Mouse (Mus musculus) MEL (cell line): ENCODE data around the gene Gtf2i. TPM values are rescaled to one million over a fixed set of nuclear protein-coding genes. Genes with fewer than 3 reads are reported as not detected.

Experiments used
- DNase-seq: peaks from one replicate; pipeline ENCODE4 v3.0.0; 2011; ENCODE audit warnings: low read depth, low spot score
- H3K27ac ChIP-seq: 2 replicates; pipeline ENCODE4 v1.5.1; 2012; ENCODE audit warnings: low read depth, mild to moderate bottlenecking, control low read depth, low read length, moderate library complexity; ENCODE audit not compliant: control insufficient read depth
- H3K27me3 ChIP-seq, 2 experiments: fragments of 150-350 bp in 1 of 2; sonication (generic) in 1 of 2; 2 replicates each; pipeline ENCODE4 v1.6.1; 2012; ENCODE audit warnings: low read length in 2 of 2, mild to moderate bottlenecking in 2 of 2, improper control_type of control experiment in 1 of 2, moderate library complexity in 1 of 2; ENCODE audit not compliant: insufficient read depth in 2 of 2, control insufficient read depth in 1 of 2
- H3K36me3 ChIP-seq, 2 experiments: 2 replicates each; pipeline ENCODE4 v1.6.1; 2012 to 2014; ENCODE audit warnings: low read length in 2 of 2, improper control_type of control experiment in 1 of 2, inconsistent platforms in 1 of 2, mild to moderate bottlenecking in 1 of 2; ENCODE audit not compliant: insufficient read depth in 2 of 2, control insufficient read depth in 1 of 2
- H3K4me1 ChIP-seq, 2 experiments: fragments of 150-350 bp in 1 of 2; sonication (generic) in 1 of 2; 2 replicates each; pipeline ENCODE4 v1.6.1; 2012; ENCODE audit warnings: low read length in 2 of 2, improper control_type of control experiment in 1 of 2, mild to moderate bottlenecking in 1 of 2; ENCODE audit not compliant: insufficient read depth in 2 of 2, control insufficient read depth in 1 of 2
- H3K4me3 ChIP-seq, 2 experiments: fragments of 150-350 bp in 1 of 2; sonication (generic) in 1 of 2; 2 replicates each; pipeline ENCODE4 v1.5.1; 2012; ENCODE audit warnings: low read depth in 2 of 2, low read length in 2 of 2, mild to moderate bottlenecking in 2 of 2, moderate library complexity in 2 of 2, control low read depth in 1 of 2, improper control_type of control experiment in 1 of 2; ENCODE audit not compliant: control insufficient read depth in 1 of 2, insufficient read depth in 1 of 2
- H3K79me2 ChIP-seq: 2 replicates; pipeline ENCODE4 v1.6.1; 2012; ENCODE audit warnings: mild to moderate bottlenecking, low read length, moderate library complexity; ENCODE audit not compliant: control insufficient read depth, poor library complexity, insufficient read depth
- H3K9ac ChIP-seq: 2 replicates; pipeline ENCODE4 v1.6.1; 2012; ENCODE audit warnings: low read depth, mild to moderate bottlenecking, control low read depth, low read length, moderate library complexity; ENCODE audit not compliant: control insufficient read depth, poor library complexity, severe bottlenecking
- H3K9me3 ChIP-seq: fragments of 150-350 bp; sonication (generic); replicated peaks from 2 replicates; pipeline ENCODE4 v1.6.1; 2012; ENCODE audit warnings: mild to moderate bottlenecking, low read length, improper control_type of control experiment, moderate library complexity; ENCODE audit not compliant: insufficient read depth
- CHD2 ChIP-seq: IDR thresholded peaks from 2 replicates; pipeline ENCODE4 v1.6.1; 2011; ENCODE audit warnings: low read length, improper control_type of control experiment
- CTCF ChIP-seq, 3 experiments: IDR thresholded peaks in 2 of 3; conservative IDR thresholded peaks in 1 of 3; 2 replicates each; pipeline ENCODE4 v1.5.1; 2011 to 2012; ENCODE audit warnings: low read length in 3 of 3, low read depth in 2 of 3, mild to moderate bottlenecking in 2 of 3, improper control_type of control experiment in 1 of 3, inconsistent platforms in 1 of 3, mixed read lengths in 1 of 3, moderate library complexity in 1 of 3; ENCODE audit not compliant: control insufficient read depth in 1 of 3, insufficient read depth in 1 of 3, poor library complexity in 1 of 3, severe bottlenecking in 1 of 3
- E2F4 ChIP-seq: IDR thresholded peaks from 2 replicates; pipeline ENCODE4 v1.6.1; 2011; ENCODE audit warnings: low read depth, low read length, improper control_type of control experiment, borderline replicate concordance
- EP300 ChIP-seq, 2 experiments: IDR thresholded peaks; 2 replicates each; pipeline ENCODE4 v1.6.1; 2011; ENCODE audit warnings: improper control_type of control experiment in 2 of 2, low read length in 2 of 2, low read depth in 1 of 2, mild to moderate bottlenecking in 1 of 2
- ETS1 ChIP-seq: IDR thresholded peaks from 2 replicates; pipeline ENCODE4 v1.6.1; 2012; ENCODE audit warnings: low read depth, mild to moderate bottlenecking, inconsistent platforms, low read length, improper control_type of control experiment, moderate library complexity
- GABPA ChIP-seq: IDR thresholded peaks from 2 replicates; pipeline ENCODE4 v1.6.1; 2012; ENCODE audit warnings: low read depth, mild to moderate bottlenecking, inconsistent platforms, low read length, improper control_type of control experiment, moderate library complexity
- GATA1 ChIP-seq: IDR thresholded peaks from 2 replicates; pipeline ENCODE4 v1.6.1; 2011; ENCODE audit warnings: low read depth, low read length, improper control_type of control experiment
- MAX ChIP-seq: IDR thresholded peaks from 2 replicates; pipeline ENCODE4 v1.6.1; 2011; ENCODE audit warnings: low read length, improper control_type of control experiment
- MAZ ChIP-seq: IDR thresholded peaks from 2 replicates; pipeline ENCODE4 v1.6.1; 2012; ENCODE audit warnings: low read depth, mild to moderate bottlenecking, inconsistent platforms, low read length, improper control_type of control experiment
- POLR2AphosphoS5 ChIP-seq: IDR thresholded peaks from 2 replicates; pipeline ENCODE4 v1.6.1; 2012; ENCODE audit warnings: low read depth, borderline replicate concordance, mild to moderate bottlenecking, inconsistent platforms, low read length, moderate library complexity, mixed read lengths
- RAD21 ChIP-seq: IDR thresholded peaks from 2 replicates; pipeline ENCODE4 v1.6.1; 2011; ENCODE audit warnings: mild to moderate bottlenecking, low read depth, low read length, improper control_type of control experiment
- RCOR1 ChIP-seq: IDR thresholded peaks from 2 replicates; pipeline ENCODE4 v1.6.1; 2012; ENCODE audit warnings: low read depth, mild to moderate bottlenecking, inconsistent platforms, low read length, improper control_type of control experiment
- TBP ChIP-seq: IDR thresholded peaks from 2 replicates; pipeline ENCODE4 v1.8.0; 2011; ENCODE audit warnings: low read depth, low read length, improper control_type of control experiment
- TCF12 ChIP-seq: IDR thresholded peaks from 2 replicates; pipeline ENCODE4 v1.6.1; 2014; ENCODE audit warnings: low read depth, mild to moderate bottlenecking, inconsistent platforms, low read length, improper control_type of control experiment, moderate library complexity
- polyA plus RNA-seq, 2 experiments: library from polyadenylated mRNA; stranded (reverse) in 1 of 2; unstranded in 1 of 2; fragments of >175 nt in 1 of 2; fragments of >200 nt in 1 of 2; gene quantifications; 2 replicates each; pipeline versions ENCODE4 v1.2.1 to v1.2.4; 2012; ENCODE audit warnings: low replicate concordance in 2 of 2, low read depth in 1 of 2; ENCODE audit not compliant: insufficient read length in 2 of 2, insufficient read depth in 1 of 2, missing spikeins in 1 of 2
- total RNA-seq: library from RNA; depleted of rRNA; stranded (reverse); fragments of 300-350 nt; gene quantifications from 2 replicates; pipeline ENCODE4 v1.2.3, GENCODE M21; 2012

Gene Gtf2i
- total and polyA plus RNA-seq, 3 experiments, result 46.7 to 151 (median 128) TPM

GRCm38 (mm10) chr5:134288071-134288470 lies 26.5 kb downstream of the Gtf2i start:
- H3K4me3 ChIP-seq, result no peak overlapping the region
- H3K9me3 ChIP-seq, result no peaks in the 10 kb centered on the region
- H3K4me1 ChIP-seq, result no peaks in the 10 kb centered on the region
- H3K27me3 ChIP-seq, result no peaks in the 10 kb centered on the region
- TF ChIP-seq RCOR1, result no peak
- TF ChIP-seq, all 39 proteins: peak for 0
- Histone ChIP-seq H3K9ac (no peak overlapping the region), H3K27ac (no peak overlapping the region), H3K36me3 (peaks cover 0 to 18% of the 10 kb centered on the region in 2 experiments; a peak in 2 of 4 replicates), H3K79me2 (no peaks in the 10 kb centered on the region)
- no peak for DNase-seq

GRCm38 (mm10) chr5:134284921-134285320 lies 29.6 kb downstream of the Gtf2i start:
- no peak for TF ChIP-seq MAX
- no peak for TF ChIP-seq POLR2AphosphoS5
- no peak for TF ChIP-seq MAZ
- TF ChIP-seq EP300 (IDR thresholded peaks at IDR 0.05; ENCODE audit: low read depth in 1 of 2, low read length in 2 of 2), result no peak
- TF ChIP-seq GATA1, result no peak

GRCm38 (mm10) chr5:134282603-134283002 lies 32.0 kb downstream of the Gtf2i start:
- DNase-seq, result no peak
- no peaks in the 10 kb centered on the region for H3K27me3 ChIP-seq
- H3K9ac ChIP-seq, result no peak overlapping the region
- H3K4me1 ChIP-seq, result no peaks in the 10 kb centered on the region
- no peak overlapping the region for H3K4me3 ChIP-seq
- H3K9me3 ChIP-seq, result no peaks in the 10 kb centered on the region
- H3K79me2 ChIP-seq, result no peaks in the 10 kb centered on the region
- H3K36me3 ChIP-seq, result peaks cover 0 to 16% of the 10 kb centered on the region in 2 experiments; a peak in 2 of 4 replicates
- TF ChIP-seq CHD2 (no peak), TBP (no peak), ETS1 (no peak), CTCF (IDR thresholded peaks at IDR 0.05 in 2 of 3, conservative IDR thresholded peaks at IDR 0.05 in 1 of 3; ENCODE audit: control insufficient read depth in 1 of 3, insufficient read depth in 1 of 3, low read depth in 2 of 3, low read length in 3 of 3, poor library complexity in 1 of 3, severe bottlenecking in 1 of 3) (no peak), GABPA (no peak), E2F4 (no peak), RAD21 (no peak), TCF12 (no peak)
- no peak overlapping the region for H3K27ac ChIP-seq

More at GRCm38 (mm10) chr5:134284921-134285320, 29.6 kb downstream of the Gtf2i start:
- Histone ChIP-seq H3K4me3 (no peak overlapping the region), H3K4me1 (no peaks in the 10 kb centered on the region), H3K79me2 (no peaks in the 10 kb centered on the region), H3K9me3 (no peaks in the 10 kb centered on the region), H3K9ac (no peak overlapping the region), H3K36me3 (peaks cover 0 to 19% of the 10 kb centered on the region in 2 experiments; a peak in 2 of 4 replicates), H3K27ac (no peak overlapping the region), H3K27me3 (no peaks in the 10 kb centered on the region)
- no peak for DNase-seq
